Mouse (Mus musculus): Measurements from ENCODE around the gene Cysrt1. TPM values are rescaled to one million over a fixed set of nuclear protein-coding genes. Genes with fewer than 3 reads are reported as not detected.

Cysrt1 gene
- polyA plus RNA-seq, 1 experiment, result not detected

DNA sequence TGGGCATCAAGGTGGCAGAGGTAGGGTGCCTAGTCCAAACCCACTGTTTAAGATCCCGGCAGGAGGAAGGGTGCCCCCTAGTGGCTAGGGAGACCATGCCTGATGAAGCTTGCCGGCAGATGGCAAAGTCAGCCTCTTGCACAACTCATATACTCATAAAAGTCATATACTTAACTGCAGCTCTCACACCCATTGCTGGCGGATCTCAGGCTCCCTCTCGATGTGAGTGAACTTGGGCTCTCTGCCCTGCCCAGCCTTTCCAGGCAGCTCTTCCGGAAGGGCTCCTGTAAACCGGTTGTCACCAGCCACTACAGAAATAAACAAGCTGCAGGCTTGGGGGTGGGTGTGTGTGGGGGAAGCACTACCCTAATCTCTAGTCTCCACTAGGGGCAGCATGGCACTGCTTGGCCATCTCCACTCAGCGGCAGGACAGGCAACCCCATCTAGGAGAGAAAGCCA, 13.8 kb downstream of the Cysrt1 start:
- H3K4me3 ChIP-seq (ENCODE audit: insufficient read depth, low read length), result peak overlapping the region; percentile 45
- peaks cover 9% of the 10 kb centered on the region for H3K4me1 ChIP-seq (ENCODE audit: control insufficient read depth, insufficient read depth, low read length)
- TF ChIP-seq POLR2A (IDR thresholded peaks at IDR 0.05; ENCODE audit: borderline replicate concordance, low read depth, low read length) (no peak), CTCF (IDR thresholded peaks at IDR 0.05; ENCODE audit: low read depth, low read length) (peak; percentile 83)
- H3K27ac ChIP-seq (ENCODE audit: insufficient read depth, low read depth, low read length), result peak overlapping the region; percentile 49

DNA sequence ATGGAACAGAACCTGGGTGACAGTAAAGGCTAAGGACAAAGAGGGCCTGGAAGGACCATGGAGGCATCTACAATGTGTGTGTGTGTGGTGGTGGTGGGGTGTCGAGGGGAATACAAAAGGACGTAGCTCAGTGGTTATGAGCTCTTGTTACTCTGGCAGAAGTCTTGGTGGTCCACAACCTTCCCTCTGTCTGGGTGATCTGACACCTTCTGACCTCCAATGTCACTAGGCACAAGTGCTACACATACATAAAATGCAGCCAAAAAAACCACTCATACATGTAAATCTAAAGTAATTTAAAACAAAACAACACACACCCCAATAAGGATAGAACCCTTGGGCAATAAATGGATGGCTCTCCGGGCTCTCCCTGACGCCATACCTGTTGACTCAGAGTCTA, 14.8 kb downstream of the Cysrt1 start:
- H3K4me3 ChIP-seq (ENCODE audit: insufficient read depth, low read length), result no peak overlapping the region
- H3K4me1 ChIP-seq (ENCODE audit: control insufficient read depth, insufficient read depth, low read length), result peaks cover 13% of the 10 kb centered on the region
- no peak overlapping the region for H3K27ac ChIP-seq (ENCODE audit: insufficient read depth, low read depth, low read length)
- TF ChIP-seq CTCF (IDR thresholded peaks at IDR 0.05; ENCODE audit: low read depth, low read length), result no peak
- no peak for TF ChIP-seq POLR2A (IDR thresholded peaks at IDR 0.05; ENCODE audit: borderline replicate concordance, low read depth, low read length)

DNA sequence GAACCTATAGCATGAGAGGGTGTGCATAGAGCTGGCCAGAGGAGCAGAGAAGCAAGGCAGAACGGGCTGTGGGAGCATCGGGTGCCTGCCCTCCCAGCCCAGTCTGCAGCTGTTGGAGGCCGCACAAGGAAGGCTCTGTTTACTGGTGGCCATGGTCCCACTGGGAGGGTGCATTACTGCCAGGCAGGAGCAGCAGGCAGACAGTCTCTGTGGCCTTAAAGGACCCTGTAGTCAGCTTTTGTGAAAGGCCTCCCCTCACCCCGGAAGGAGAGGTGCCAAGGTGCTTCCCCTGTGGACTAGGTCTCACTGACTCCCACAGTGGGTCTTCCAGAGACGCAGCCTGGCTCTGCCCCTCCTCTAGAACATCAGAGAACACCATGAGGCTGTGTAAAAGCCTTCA, 15.4 kb downstream of the Cysrt1 start:
- no peak overlapping the region for H3K27ac ChIP-seq (ENCODE audit: insufficient read depth, low read depth, low read length)

DNA sequence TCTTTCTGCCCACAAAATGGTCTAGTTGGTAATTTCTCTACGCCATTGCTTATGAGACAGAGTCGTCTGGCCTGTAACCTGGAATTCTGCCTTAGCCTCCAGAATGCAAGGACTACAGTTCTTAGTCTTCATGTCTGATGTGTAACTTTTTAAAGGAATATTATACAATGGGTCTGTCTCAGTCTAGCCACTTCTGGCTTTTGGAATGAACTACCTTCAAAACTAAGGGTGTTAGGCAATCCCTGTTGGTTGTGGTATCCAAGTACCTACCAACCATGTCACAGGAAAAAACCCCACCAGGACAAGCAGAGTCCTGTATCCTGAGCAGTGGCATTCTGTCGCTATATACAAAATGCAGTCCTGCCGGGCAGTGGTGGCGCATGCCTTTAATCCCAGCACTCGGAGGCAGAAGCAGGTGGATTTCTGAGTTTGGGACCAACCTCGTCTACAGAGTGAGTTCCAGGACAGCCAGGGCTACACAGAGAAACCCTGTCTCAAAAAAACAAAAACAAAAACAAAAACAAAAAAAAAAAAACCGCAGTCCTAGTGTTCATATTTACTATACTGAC, 16.4 kb downstream of the Cysrt1 start:
- H3K27ac ChIP-seq (ENCODE audit: insufficient read depth, low read depth, low read length), result peak overlapping the region; percentile 69
- TF ChIP-seq CTCF (IDR thresholded peaks at IDR 0.05; ENCODE audit: low read depth, low read length), result no peak
- no peak for TF ChIP-seq POLR2A (IDR thresholded peaks at IDR 0.05; ENCODE audit: borderline replicate concordance, low read depth, low read length)
- H3K4me1 ChIP-seq (ENCODE audit: control insufficient read depth, insufficient read depth, low read length), result peaks cover 13% of the 10 kb centered on the region
- H3K4me3 ChIP-seq (ENCODE audit: insufficient read depth, low read length), result peak overlapping the region; percentile 57

More for the DNA sequence above, 15.4 kb downstream of the Cysrt1 start:
- H3K4me3 ChIP-seq (ENCODE audit: insufficient read depth, low read length), result no peak overlapping the region
- TF ChIP-seq CTCF (IDR thresholded peaks at IDR 0.05; ENCODE audit: low read depth, low read length) (no peak), POLR2A (IDR thresholded peaks at IDR 0.05; ENCODE audit: borderline replicate concordance, low read depth, low read length) (no peak)
- peaks cover 13% of the 10 kb centered on the region for H3K4me1 ChIP-seq (ENCODE audit: control insufficient read depth, insufficient read depth, low read length)

DNA sequence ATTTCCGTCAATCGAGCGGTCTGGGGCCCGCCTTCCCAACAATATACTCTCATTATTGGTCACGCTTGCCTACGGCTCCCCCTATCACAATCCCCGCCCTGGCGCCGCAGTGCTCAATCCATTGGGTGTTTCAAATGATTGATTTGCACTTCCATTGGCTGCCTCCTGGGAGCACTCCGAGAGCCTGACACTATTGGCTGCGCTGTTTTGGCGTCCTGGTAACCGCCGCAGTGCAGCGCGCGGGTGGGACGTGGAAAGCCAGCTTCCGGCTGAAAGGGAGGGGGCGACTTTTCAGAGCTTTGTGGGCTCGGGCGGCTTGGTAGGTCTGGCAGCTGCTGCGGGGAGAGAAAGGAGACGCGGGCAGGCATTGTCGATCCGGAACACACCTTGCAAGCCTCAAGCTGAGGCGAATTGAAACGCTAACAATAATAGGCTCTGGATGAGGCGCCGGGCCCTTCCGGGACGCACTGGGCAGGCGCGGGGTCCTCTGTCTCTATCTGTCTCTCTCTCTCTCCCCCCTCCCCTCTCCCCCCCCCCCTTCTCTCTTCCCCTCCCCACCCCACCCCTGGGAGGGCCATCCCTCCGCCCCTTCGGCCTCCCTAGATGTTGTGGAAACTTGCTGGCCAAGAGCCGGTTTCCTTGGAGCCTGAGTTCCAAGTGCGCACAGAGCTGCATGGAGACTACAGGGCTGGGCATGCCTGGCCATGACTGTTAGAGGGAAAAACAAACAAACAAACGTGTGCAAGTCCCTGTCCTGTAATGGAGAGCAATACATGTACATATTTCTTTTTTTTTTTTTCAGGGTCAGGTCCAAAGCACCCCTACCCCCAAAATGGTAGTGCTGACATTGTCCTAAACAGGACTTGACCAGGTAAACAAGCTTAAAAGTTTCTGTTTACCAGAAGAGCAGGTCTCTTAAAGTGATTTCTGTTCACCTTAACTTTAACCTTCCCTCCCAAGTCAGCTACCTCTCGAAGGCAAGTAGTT, 17.2 kb downstream of the Cysrt1 start:
- Histone ChIP-seq H3K4me3 (ENCODE audit: insufficient read depth, low read length) (peak overlapping the region; percentile 75), H3K27ac (ENCODE audit: insufficient read depth, low read depth, low read length) (peak overlapping the region; percentile 93), H3K4me1 (ENCODE audit: control insufficient read depth, insufficient read depth, low read length) (peaks cover 13% of the 10 kb centered on the region)
- TF ChIP-seq POLR2A (IDR thresholded peaks at IDR 0.05; ENCODE audit: borderline replicate concordance, low read depth, low read length), result no peak
- no peak for TF ChIP-seq CTCF (IDR thresholded peaks at IDR 0.05; ENCODE audit: low read depth, low read length)

DNA sequence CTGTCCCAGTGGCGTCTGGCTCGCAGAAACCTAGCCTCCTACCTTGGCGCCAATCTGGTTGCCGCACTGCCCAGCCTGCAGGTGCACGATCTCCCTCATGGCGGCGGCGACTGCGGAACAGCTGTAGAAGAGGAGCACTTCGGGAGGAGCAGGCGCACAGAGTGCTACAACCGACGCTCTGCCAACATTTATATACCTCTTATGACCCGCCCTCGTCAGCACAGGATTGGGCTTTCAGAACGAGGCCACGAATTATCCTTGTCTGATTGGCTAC, 17.8 kb downstream of the Cysrt1 start, which contains the start of gene Tubb4b:
Gene Tubb4b (minus strand): TSS at position 211 of the 274 bp plus-strand sequence.
- H3K4me1 ChIP-seq (ENCODE audit: control insufficient read depth, insufficient read depth, low read length), result peaks cover 13% of the 10 kb centered on the region
- H3K27ac ChIP-seq (ENCODE audit: insufficient read depth, low read depth, low read length), result peak within 1 kb of the TSS; percentile 93
- TF ChIP-seq POLR2A (IDR thresholded peaks at IDR 0.05; ENCODE audit: borderline replicate concordance, low read depth, low read length) (peak; percentile 94; the same call in 1 of the 2 replicates), CTCF (IDR thresholded peaks at IDR 0.05; ENCODE audit: low read depth, low read length) (no peak)
- peak within 1 kb of the TSS; percentile 82 for H3K4me3 ChIP-seq (ENCODE audit: insufficient read depth, low read length)

DNA sequence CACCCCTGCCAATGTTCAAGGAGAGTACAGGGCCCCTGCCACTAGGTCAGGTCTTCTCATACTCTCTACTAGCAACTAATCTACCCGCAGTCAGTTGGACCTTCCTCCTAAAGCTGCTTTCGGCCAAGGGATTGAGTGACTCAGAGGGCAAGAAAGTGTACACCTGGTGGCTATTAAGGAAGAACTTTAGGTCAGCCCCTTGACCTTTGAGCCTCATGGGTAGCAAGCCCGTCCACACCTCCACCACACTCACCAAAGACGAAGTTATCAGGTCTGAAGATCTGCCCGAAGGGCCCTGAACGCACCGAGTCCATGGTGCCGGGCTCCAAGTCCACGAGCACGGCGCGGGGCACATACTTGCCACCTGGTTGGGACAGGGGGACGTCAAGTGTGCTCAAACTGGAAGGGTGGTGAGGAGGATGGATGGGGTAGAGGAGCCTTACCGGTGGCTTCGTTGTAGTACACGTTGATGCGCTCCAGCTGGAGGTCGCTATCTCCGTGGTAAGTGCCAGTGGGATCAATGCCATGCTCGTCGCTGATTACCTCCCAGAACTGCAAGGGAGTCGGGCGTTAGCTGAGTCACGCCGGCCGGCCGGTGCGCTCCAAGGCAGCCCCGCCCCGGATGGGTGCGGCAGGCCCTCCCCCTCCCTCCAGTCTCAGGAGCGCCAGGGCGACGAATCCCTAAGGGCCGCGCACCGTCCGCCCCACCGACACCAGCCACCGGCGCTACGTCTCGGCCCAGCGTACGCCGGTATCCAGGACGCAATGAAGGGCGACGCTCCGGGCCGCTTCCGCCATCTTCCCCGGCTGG, 18.4 kb downstream of the Cysrt1 start:
- peak overlapping the region; percentile 78 for H3K27ac ChIP-seq (ENCODE audit: insufficient read depth, low read depth, low read length)
- peak overlapping the region; percentile 82 for H3K4me3 ChIP-seq (ENCODE audit: insufficient read depth, low read length)
- TF ChIP-seq CTCF (IDR thresholded peaks at IDR 0.05; ENCODE audit: low read depth, low read length), result no peak
- TF ChIP-seq POLR2A (IDR thresholded peaks at IDR 0.05; ENCODE audit: borderline replicate concordance, low read depth, low read length), result no peak
- peaks cover 11% of the 10 kb centered on the region for H3K4me1 ChIP-seq (ENCODE audit: control insufficient read depth, insufficient read depth, low read length)

DNA sequence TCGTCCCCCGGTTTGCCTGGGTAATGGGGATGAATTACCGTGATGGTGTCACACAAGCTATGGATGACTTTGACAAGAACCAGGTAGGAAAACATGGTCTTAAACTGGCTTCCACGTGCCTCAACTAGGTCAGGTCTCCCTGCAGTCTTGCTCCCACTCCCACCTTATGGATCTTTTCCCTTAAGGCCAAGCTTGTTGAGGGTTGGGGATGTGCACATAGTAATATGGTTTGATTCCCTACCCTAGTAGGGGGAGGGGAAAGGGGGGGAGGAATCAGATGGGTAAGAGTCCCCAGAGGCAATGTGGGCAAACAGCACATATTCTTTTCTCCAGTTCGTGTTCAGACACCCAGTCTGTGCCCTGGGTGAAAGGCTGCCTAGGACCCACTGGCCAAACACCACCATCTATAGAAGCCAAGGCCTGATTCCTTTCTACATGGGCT, 20.9 kb downstream of the Cysrt1 start:
- Histone ChIP-seq H3K4me3 (ENCODE audit: insufficient read depth, low read length) (no peak overlapping the region), H3K4me1 (ENCODE audit: control insufficient read depth, insufficient read depth, low read length) (peaks cover 10% of the 10 kb centered on the region), H3K27ac (ENCODE audit: insufficient read depth, low read depth, low read length) (no peak overlapping the region)
- TF ChIP-seq CTCF (IDR thresholded peaks at IDR 0.05; ENCODE audit: low read depth, low read length) (no peak), POLR2A (IDR thresholded peaks at IDR 0.05; ENCODE audit: borderline replicate concordance, low read depth, low read length) (no peak)

DNA sequence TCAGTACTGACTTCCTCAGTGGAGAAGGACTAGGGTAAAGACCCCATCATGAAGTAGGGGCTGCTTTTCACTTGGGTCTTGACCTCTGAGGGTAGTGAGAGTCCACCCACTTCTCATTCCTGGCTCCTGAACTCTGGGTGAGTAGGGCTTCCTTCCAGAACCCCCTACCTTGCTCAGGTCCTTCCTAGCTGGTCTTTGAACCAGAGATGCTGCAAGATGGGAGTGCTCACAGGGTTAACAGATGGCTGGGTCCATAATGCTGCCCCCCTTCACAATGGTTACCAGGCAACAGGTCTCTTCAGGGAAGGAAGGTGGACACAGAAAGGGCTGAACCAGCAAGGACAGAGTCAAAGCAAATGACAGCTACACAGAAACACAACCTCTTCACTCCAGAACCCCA, 23.8 kb downstream of the Cysrt1 start, which contains the start of gene Fam166a:
Gene Fam166a (plus strand): TSS at position 301 of the 400 bp plus-strand sequence.
- Histone ChIP-seq H3K4me3 (ENCODE audit: insufficient read depth, low read length) (no peak within 1 kb of the TSS), H3K27ac (ENCODE audit: insufficient read depth, low read depth, low read length) (no peak within 1 kb of the TSS), H3K4me1 (ENCODE audit: control insufficient read depth, insufficient read depth, low read length) (peaks cover 3% of the 10 kb centered on the region; the same call in 1 of the 2 replicates)
- TF ChIP-seq CTCF (IDR thresholded peaks at IDR 0.05; ENCODE audit: low read depth, low read length) (no peak), POLR2A (IDR thresholded peaks at IDR 0.05; ENCODE audit: borderline replicate concordance, low read depth, low read length) (no peak)
